Mouse (Mus musculus): ENCODE results near the gene Bzw1.
"Not testable (repeated sequence)": the region's sequence is repeated elsewhere in the genome, so short reads cannot be mapped to it uniquely, and the experiment has no call there.

Gene Bzw1

GRCm38 (mm10) chr1:58392652-58393283, at the start of gene Bzw1:
TSS of gene Bzw1 (plus strand) at chr1:58392898.
- DNase-seq (ENCODE audit: low spot score) = peak; percentile 94

- DNase-seq (ENCODE audit: low spot score) = no peak
Measured at GRCm38 (mm10) chr1:58343861-58344260, 48.8 kb upstream of the Bzw1 start.

- DNase-seq (ENCODE audit: low spot score) = no peak
Measured at GRCm38 (mm10) chr1:58344570-58344969, 48.1 kb upstream of the Bzw1 start.

- no peak for DNase-seq (ENCODE audit: low spot score)
Measured at GRCm38 (mm10) chr1:58346159-58346558, 46.5 kb upstream of the Bzw1 start.

- DNase-seq (ENCODE audit: low spot score) = no peak
Measured at GRCm38 (mm10) chr1:58348712-58349111, 44.0 kb upstream of the Bzw1 start.

- DNase-seq (ENCODE audit: low spot score) = no peak
Measured at GRCm38 (mm10) chr1:58353238-58353893, 39.3 kb upstream of the Bzw1 start.

- DNase-seq (ENCODE audit: low spot score) = no peak
Measured at GRCm38 (mm10) chr1:58358958-58359901, 33.5 kb upstream of the Bzw1 start.

GRCm38 (mm10) chr1:58362296-58362695, 30.4 kb upstream of the Bzw1 start:
- DNase-seq (ENCODE audit: low spot score) = no peak

GRCm38 (mm10) chr1:58364551-58364950, 28.1 kb upstream of the Bzw1 start:
- DNase-seq (ENCODE audit: low spot score) = no peak

- no peak for DNase-seq (ENCODE audit: low spot score)
Measured at GRCm38 (mm10) chr1:58365829-58366228, 26.9 kb upstream of the Bzw1 start.

- DNase-seq (ENCODE audit: low spot score) = no peak
Measured at GRCm38 (mm10) chr1:58366737-58367471, 25.8 kb upstream of the Bzw1 start.

GRCm38 (mm10) chr1:58369716-58370115, 23.0 kb upstream of the Bzw1 start:
- no peak for DNase-seq (ENCODE audit: low spot score)

- DNase-seq (ENCODE audit: low spot score) = not testable (repeated sequence)
Measured at GRCm38 (mm10) chr1:58374266-58374665, 18.4 kb upstream of the Bzw1 start.

GRCm38 (mm10) chr1:58375574-58376147, 17.0 kb upstream of the Bzw1 start:
- DNase-seq (ENCODE audit: low spot score) = no peak

- DNase-seq (ENCODE audit: low spot score) = no peak
Measured at GRCm38 (mm10) chr1:58382586-58383281, 10.0 kb upstream of the Bzw1 start.

- DNase-seq (ENCODE audit: low spot score) = no peak
Measured at GRCm38 (mm10) chr1:58391421-58392267, 1.1 kb upstream of the Bzw1 start.

- no peak for DNase-seq (ENCODE audit: low spot score)
Measured at GRCm38 (mm10) chr1:58392268-58392651, 438 bp upstream of the Bzw1 start.

- peak; percentile 54 for DNase-seq (ENCODE audit: low spot score)
Measured at GRCm38 (mm10) chr1:58393284-58394195, 842 bp downstream of the Bzw1 start.

- no peak for DNase-seq (ENCODE audit: low spot score)
Measured at GRCm38 (mm10) chr1:58395341-58395740, 2.6 kb downstream of the Bzw1 start.
